Mouse (Mus musculus): Measurements from ENCODE around the gene Dmd.

Gene Dmd

DNA sequence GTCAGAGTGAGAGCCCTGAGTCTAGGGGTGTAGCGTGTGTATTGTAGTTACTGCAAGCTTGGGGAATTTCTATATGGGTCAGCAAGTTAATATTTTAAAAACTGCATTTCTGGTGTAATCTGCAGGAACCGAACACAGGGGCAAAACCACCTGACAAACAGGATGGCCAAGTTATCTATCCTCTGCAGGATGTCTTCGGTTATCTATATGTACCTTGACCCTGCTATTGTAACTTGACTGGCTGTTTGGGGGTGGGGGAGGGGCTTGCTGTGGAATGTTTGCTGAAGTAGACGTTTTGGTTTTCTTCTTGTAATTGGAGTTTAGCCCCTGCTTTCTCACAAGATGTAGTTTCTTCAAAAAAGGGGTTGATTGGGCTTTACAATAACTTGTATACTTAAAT, 2124.9 kb downstream of the Dmd start:
- DNase-seq: no peak

DNA sequence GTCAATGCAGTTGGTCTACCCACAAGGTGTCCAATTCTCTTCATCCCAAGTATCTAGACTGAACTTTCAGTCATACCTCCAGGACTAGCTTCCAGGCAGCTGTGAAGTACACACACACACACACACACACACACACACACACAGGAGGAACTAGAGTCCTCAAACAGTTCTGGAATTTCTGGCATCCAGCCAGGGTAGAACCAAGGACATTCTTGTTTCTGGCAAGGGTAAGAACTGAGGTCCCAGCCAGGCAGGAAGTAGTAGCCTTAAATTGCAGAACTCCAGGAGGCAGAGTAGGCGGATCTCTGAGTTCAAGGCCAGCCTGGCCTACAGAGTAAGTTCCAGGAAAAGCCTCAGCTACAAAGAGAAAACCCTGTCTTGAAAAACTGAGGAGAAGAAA, 2128.2 kb downstream of the Dmd start:
- no peak for DNase-seq

DNA sequence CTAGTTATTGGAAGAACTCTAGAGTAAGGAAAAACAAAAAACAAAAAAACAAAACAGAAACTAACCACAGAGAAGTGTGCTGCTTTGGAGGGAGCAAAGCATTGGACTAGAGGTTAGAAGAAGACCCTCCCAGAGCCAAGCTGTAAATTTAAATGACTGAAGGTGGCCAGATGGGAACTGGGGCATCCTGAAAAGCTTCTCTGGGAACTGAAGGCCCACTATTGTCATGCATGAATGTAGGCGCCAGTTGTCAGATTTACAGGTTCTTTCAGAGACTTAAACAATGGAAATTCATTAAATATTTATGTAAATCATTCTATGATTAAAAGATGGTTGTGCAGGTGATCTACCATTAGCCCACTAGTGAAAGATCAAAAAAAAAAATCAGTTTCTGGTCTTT, 2128.9 kb downstream of the Dmd start:
- no peak for DNase-seq

DNA sequence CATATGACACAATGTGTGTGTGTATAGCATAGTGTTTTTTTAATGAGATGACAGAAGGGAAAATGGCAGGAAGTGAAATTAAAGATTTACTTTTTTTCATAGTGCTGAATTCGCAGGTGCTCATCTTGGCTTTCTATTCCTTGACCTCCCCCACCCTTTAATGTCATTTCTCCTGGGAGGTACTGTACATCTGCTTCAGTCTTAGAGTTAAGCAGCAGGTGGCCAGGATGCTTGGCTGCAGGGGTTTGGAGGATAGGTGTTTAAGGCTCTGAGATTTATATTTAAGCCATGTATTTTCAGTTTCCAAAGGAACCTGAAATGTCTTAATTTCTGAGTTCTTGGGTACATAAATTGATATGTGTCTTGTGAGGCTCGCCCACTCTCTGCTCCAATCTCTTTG, 2130.5 kb downstream of the Dmd start:
- no peak for DNase-seq

DNA sequence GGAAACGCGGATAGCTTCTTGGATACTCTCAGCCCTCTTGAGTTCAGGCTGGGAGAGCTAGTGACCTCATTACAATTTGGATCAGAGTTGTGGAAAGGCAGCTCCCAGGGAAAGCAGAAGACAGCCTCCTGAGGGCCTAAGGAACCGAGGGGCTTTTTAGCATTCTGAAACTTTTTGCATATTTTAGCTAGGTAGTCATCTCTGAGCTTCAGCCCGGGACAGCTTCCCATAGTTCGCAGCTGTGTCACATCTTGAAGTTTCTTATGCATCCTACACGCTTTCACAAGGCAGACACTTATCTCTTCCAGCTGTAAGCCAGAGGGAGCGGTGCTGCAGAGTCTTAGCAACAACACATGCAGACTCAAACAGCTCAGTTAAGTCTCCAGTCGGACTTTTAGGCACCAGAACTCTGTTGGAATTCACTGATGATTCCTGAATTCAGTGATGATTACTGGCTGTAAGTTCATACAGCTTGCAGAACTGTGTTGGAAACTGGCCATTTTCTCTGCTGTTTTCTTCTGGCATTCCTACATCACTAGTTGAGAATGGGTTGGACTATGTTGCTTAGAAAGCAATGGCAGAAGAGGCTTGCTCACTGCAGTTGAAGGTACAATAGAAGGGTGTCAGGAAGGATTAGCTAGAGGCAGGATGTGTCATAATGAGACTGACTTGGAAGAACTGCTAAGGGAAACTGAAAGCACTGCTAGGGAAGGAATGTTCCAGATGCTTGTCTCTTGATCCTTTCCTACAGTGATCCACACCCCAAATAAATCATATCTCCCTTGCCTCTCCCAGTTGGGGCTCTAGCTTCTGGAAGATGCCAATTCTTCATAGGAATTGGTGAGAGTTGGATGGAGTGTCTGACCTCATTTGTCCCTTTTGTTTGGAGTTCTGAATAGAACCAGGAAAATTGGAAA, 2135.8 kb downstream of the Dmd start:
- DNase-seq: no peak

DNA sequence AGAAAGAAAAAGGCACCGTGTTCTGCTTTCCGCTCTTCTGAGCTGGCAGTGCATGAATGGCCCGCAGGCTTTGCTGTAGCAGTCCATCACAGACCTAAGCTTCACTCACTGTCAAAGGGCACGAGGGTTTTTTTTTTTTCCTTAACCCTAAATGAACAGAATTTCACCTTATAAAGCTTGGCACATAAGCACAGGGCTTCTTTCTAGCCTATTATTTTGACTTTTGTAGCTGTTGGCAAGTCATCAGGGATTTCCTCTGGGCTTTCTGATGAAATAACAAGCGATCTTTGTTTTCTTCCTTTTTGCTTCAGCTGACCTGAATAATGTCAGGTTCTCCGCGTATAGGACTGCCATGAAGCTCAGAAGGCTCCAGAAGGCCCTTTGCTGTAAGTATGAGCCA, 2140.8 kb downstream of the Dmd start:
- DNase-seq: no peak

DNA sequence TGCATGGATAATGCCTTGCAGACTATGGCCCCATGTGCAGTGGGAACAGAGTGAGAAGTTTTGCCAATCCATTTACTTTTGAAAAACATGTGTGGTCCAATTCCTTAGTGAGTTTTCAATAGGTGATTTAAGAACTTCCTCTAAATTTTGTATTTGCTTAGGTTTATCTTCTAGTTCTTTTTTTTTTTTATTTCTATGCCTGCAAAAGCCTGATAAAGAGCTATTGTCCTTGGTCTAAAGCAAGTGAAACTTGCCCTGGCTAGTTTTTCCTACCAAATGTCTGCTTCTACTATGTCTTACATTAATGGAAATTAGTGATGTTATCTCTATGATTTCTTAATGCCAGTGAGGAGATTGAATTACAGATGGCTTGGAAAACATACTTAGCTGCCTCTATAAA, 2144.7 kb downstream of the Dmd start:
- DNase-seq: no peak

DNA sequence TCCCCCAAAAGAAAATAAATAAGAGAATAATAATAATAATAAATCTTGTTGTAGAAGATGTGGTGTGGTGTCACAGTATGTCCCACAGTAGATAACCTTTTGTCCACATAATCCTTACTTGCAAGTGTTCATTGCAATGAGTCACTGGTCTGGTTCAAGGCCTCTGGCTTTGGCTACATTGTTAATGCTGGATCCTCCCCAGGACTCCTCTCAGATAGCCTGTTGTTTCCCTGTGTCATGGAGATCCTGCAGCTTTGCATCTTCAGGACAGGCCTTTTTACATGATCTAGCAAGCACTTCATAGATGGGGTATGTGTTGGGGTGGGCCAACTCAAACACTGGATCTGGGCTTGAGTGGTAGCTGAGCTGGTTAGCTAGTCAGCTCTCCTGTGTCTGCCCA, 2150.0 kb downstream of the Dmd start:
- no peak for DNase-seq

DNA sequence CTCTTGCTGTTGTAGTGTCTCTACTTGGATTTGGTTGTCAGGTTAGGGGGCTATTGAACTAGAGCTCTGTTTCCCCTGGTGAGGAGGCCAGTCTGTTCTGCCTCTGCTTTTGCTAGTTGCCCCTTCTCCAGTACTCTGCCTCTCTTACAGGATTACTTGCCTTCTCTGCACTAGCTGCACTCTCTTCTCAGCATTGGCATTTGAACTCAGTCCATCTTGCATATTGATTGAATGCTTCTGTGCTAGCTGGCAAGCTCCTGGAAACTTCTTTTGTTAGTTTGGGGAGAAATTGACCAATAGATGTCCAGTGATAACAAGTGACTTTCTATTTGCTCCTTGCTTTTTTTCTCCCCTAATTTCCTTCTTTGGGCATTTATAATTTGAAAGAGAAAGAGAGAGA, 2163.7 kb downstream of the Dmd start:
- DNase-seq: no peak

DNA sequence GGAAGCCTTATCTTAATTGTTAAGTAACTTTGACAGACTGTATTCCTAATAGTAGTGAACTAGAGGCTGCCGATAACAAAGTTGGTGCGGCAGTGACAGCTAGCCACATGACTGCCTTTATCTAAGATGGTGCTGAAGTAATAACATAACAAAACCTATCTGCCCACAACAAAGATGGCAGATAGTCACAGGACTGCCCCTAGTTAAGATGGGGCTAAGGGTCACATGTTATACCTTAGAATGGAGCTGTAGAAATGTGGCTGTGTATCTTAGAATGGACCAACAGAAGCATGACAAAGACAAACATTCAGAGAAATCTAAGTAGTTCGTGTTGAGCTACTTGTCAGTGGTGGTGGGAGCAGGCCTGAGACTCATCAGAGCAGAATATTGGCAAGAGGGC, 2184.0 kb downstream of the Dmd start:
- DNase-seq: no peak

DNA sequence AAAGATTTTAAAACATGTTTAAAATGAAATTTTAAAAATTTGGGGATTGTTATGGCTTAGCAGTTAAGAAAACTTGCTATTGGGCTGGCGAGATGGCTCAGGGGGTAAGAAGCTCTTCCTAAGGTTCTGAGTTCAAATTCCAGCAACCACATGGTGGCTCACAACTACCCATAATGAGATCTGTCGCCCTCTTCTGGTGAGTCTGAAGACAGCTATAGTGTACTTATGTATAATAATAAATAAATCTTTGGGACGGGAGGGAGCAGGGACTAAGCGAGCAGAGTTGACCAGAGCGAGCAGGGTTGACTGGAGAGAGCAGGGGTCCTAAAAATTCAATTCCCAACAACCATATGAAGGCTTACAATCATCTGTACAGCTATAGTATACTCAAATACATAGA, 2188.6 kb downstream of the Dmd start:
- no peak for DNase-seq

DNA sequence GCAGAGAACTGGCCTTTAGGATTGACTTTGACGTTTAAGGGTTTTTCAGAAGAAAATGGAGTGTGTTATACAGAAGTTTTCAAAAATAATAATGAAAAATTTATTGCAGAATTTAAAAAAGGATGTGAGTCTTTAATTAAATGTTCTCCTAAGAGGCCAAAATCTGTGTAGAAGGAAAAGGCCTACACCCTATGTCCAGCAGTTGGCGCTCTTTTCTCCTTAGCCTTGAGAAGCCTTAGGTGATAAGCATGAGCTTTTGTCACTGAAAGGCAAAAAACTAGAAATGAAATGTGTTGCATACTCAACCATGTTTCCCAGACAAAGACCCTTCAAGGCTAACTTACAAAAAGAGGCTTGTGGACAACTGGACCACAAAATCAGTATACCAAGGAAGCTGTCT, 2222.6 kb downstream of the Dmd start:
- DNase-seq: no peak

DNA sequence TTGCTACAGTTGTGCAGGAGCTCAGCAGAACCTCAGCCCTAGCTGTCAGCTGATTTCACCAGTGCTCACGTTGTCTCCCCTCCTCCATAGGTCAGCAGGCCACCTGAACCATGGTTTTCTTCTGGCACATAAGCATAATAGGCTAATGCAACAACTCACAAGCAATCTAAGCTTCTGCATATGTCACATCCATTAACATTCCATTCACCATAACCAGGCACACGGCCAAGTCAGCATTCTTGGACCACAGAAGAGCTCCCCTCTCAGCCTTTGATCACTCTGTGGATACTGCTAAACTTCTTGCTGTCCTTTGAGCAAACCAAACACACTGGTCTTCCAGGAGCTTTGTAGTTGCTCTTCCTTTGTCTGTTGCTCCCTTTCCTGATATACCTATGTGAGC, 2238.9 kb downstream of the Dmd start:
- DNase-seq: no peak

DNA sequence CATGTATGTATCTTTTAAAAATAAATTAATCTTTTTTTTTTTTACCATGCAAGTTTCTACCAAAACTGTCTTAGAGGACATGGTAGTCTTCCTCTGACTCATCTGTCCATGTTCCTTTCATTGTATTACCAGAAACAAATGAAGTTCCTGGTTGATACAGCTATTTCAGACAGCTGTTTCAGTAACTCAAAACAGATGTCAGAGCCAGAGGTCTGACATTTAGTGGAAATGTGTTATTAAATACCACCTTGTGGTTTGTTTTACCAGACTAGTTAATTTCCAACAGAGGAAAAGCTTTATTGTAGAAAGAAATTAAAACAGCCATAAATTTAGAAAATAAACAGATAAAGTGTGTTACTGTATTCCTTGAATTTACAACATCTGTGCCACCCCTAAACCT, 2245.2 kb downstream of the Dmd start:
- DNase-seq: no peak

DNA sequence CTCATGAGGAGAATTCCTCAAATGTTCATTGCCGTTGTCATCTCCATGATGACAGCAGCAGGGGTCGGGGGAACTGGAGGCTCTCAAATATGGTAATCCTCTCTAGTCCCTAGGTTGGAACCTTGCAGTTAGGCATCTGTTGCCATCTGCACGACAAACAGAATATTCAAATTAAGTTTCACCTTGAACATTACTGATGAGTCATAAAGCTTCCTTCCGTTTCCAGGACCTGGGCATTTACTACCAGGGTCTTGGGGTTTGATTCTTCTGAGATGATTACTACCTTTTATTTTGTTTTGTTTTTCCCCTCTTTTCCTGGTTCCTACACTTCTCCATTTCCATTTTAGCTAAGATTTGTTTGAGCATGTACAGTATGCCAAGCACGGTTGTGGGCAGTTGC, 2249.0 kb downstream of the Dmd start:
- DNase-seq: no peak

DNA sequence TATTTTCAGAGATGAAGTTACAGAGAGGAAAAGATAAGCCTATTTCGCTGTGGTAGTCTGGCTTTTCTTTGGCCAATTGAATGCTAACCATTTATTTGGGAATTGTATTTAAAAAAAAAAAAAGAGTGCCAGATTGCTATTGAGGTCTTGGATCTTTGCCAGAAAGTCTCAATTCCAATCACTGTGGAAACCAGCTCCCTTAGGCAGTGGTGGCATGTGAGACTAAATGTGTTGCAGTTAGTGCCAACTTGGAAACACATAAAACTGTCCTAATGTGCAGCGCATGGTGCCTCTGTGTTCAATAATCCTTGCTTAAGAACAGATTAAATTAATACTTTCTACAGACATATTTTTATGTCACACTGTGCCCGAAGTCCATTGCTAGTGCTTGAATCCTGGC, 2250.7 kb downstream of the Dmd start:
- no peak for DNase-seq

DNA sequence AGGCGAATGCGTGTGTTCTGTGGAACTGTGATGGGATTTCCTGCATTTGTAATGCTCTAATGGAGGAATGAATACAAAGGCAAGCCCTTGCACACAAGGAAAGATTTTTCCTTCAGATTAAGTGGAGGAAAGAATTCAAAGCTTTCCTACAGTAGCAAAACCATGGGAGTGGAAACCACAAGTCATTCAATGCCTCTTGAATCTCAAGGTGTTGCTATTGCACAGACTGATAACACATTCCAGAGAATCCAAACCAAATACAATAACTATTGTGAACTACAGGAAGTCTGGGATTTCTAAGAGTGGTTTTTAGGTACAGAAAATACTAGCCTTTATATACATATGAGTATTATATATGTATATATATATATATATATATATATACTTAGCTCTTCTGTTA, 2258.3 kb downstream of the Dmd start:
- DNase-seq: no peak

DNA sequence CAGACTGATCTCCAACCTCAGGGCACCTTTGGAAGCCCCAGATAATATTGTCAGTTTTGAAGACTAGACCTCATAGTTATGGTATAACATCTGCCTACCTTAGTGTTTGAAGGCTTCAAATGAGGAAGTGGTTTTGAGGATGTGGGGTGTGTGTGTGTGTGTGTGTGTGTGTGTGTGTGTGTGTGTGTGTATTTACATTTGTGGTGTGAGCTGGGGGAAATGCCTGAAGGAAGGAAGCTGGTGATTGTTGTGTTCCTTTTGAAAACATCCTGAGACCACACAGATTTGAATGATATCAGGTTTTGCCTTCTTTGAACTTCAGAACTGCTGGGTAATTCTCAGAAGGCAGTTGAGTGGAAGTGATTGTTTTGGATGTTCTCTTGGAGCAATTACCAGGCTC, 2278.2 kb downstream of the Dmd start:
- peak in 1 of 2 experiments; percentile 14 for DNase-seq

DNA sequence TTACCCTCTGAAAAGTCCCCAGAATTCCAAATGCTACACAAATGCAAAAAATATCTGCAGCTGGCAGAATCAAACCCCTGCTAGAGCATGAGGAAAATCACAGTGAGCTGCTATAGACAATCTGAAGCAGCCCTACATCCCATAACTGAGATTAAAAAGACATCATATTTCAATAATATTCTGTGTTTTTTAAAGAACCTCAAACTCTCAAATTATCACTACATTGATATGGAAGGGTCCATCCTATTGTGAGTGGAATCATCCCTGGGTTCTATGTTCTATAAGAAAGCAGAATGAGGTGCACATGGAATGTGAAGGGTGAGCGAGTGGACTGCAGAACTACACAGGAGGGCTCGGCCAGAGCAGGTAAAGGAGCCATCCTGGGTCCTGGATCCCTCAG, 2300.7 kb downstream of the Dmd start, which contains the start of gene Fthl17a:
Gene Fthl17a, plus strand, starts transcription at position 301 of the 400 bp plus-strand sequence.
- no peak for DNase-seq

Data from thymus, adult 18-20 months (tissue).